Mouse (Mus musculus) kidney, embryonic 14.5 days (tissue): ENCODE measurements around the gene Olfr506. TPM values are rescaled to one million over a fixed set of nuclear protein-coding genes. Genes with fewer than 3 reads are reported as not detected.
"Not testable (repeated sequence)": the region's sequence is repeated elsewhere in the genome, so short reads cannot be mapped to it uniquely, and the experiment has no call there.

ENCODE experiments used
- ATAC-seq: fragments of 200-750 bp; cut with Nextera tagmentation; 2 replicates; pipeline ENCODE4 v1.8.0; 2017; ENCODE audit warnings: moderate number of reproducible peaks, mild to moderate bottlenecking, moderate TSS enrichment, moderate library complexity; ENCODE audit not compliant: low FRiP score, low TSS enrichment
- H3K27ac ChIP-seq: fragments of 300-500 bp; sonication (generic); 2 replicates; pipeline ENCODE4 v1.5.1; 2014; ENCODE audit warnings: low read depth, mild to moderate bottlenecking, low read length, moderate library complexity, mixed read lengths
- H3K27me3 ChIP-seq: fragments of 300-500 bp; sonication (generic); 2 replicates; pipeline ENCODE4 v1.6.1; 2014; ENCODE audit warnings: mild to moderate bottlenecking, low read length; ENCODE audit not compliant: control insufficient read depth, insufficient read depth
- H3K36me3 ChIP-seq: fragments of 300-500 bp; sonication (generic); 2 replicates; pipeline ENCODE4 v1.6.1; 2014; ENCODE audit warnings: low read length, mixed read lengths; ENCODE audit not compliant: control insufficient read depth, insufficient read depth
- H3K4me1 ChIP-seq: fragments of 300-500 bp; sonication (generic); 2 replicates; pipeline ENCODE4 v1.6.1; 2014; ENCODE audit warnings: low read length, mixed read lengths; ENCODE audit not compliant: control insufficient read depth, insufficient read depth
- H3K4me2 ChIP-seq: fragments of 300-500 bp; sonication (generic); replicated peaks from 2 replicates; pipeline ENCODE4 v1.6.1; 2014; ENCODE audit warnings: low read depth, mild to moderate bottlenecking, low read length
- H3K4me3 ChIP-seq: fragments of 300-500 bp; sonication (generic); 2 replicates; pipeline ENCODE4 v1.5.1; 2014; ENCODE audit warnings: mild to moderate bottlenecking, low read length
- H3K9ac ChIP-seq: fragments of 300-500 bp; sonication (generic); 2 replicates; pipeline ENCODE4 v1.6.1; 2014; ENCODE audit warnings: low read depth, mild to moderate bottlenecking, low read length, moderate library complexity
- H3K9me3 ChIP-seq: fragments of 300-500 bp; sonication (generic); 2 replicates; pipeline ENCODE4 v1.6.1; 2016; ENCODE audit warnings: low read length; ENCODE audit not compliant: control insufficient read depth
- WGBS: fragments of 180-500 bp; shearing (Covaris S2); extraction: QIAGEN DNeasy Blood & Tissue Kit; methylation state at CpG from one replicate; pipeline ENCODE4 v1.1.7; 2014; 5-methylcytosine and 5-hydroxymethylcytosine counted together
- polyA plus RNA-seq: library from polyadenylated mRNA; unstranded; fragments of >200 nt; fragmentation: Nextera tagmentation; extraction: Ambion mirVana; gene quantifications from 2 replicates; pipeline ENCODE4 v1.2.1, GENCODE M21; 2014

Olfr506 gene
- not detected in 2 replicates for polyA plus RNA-seq

- no peak within 1 kb of the TSS for H3K4me2 ChIP-seq
- ATAC-seq: no peak
- H3K9me3 ChIP-seq: no peaks in the 10 kb centered on the region
- no peaks in the 10 kb centered on the region for H3K27me3 ChIP-seq
- H3K4me3 ChIP-seq: no peak within 1 kb of the TSS
- no peaks in the 10 kb centered on the region for H3K4me1 ChIP-seq
- H3K36me3 ChIP-seq: no peaks in the 10 kb centered on the region
- no peak within 1 kb of the TSS for H3K27ac ChIP-seq
- H3K9ac ChIP-seq: no peak within 1 kb of the TSS
These were observed at the start of gene Olfr506 for GRCm38 (mm10) chr7:108610487-108610886. Gene Olfr506, plus strand, starts transcription at chr7:108610787.

- H3K4me1 ChIP-seq: no peaks in the 10 kb centered on the region
- no peak within 1 kb of the TSS for H3K4me3 ChIP-seq
- ATAC-seq: no peak
- 84% methylated on average over 1 of the region's 1 CpGs for WGBS
- no peak within 1 kb of the TSS for H3K4me2 ChIP-seq
- H3K36me3 ChIP-seq: no peaks in the 10 kb centered on the region
- H3K27ac ChIP-seq: no peak within 1 kb of the TSS
- H3K9ac ChIP-seq: no peak within 1 kb of the TSS
- 0 out of 2 replicates have a peak, but pooled peaks cover 3% of the 10 kb centered on the region for H3K9me3 ChIP-seq
- H3K27me3 ChIP-seq: no peaks in the 10 kb centered on the region
These were observed 44.9 kb upstream of the Olfr506 start, which contains the start of gene Olfr504 for GRCm38 (mm10) chr7:108565693-108566092. Gene Olfr504, minus strand, starts transcription at chr7:108565793.

GRCm38 (mm10) chr7:108589797-108590196 lies 20.8 kb upstream of the Olfr506 start:
- Histone ChIP-seq H3K9me3 (no peaks in the 10 kb centered on the region), H3K27ac (no peak overlapping the region), H3K4me3 (no peak overlapping the region), H3K27me3 (no peaks in the 10 kb centered on the region), H3K4me1 (no peaks in the 10 kb centered on the region), H3K4me2 (no peak overlapping the region), H3K36me3 (no peaks in the 10 kb centered on the region), H3K9ac (no peak overlapping the region)
- no peak for ATAC-seq
- 92% methylated on average over 1 of the region's 1 CpGs for WGBS

DNA sequence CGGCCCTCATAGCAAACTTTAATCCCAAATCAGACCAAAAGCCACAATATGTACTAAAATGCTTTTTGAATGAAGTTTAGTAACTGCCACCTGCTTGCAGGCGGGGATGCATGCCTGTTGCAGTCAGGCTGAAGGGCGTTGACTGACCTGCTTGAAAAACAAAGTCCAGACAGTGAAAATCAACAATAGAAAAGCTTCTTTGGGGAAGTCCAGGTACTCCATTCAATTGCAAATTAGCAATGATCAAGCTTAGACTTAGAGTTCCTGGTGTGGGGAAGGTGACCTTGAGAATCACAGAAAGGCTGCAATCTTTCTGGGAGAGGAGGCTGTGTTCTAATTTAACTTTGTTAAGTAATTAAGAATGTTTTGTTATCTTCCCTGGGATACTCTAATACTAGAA lies 8.7 kb upstream of the Olfr506 start:
- WGBS: 85% methylated on average over 3 of the region's 3 CpGs
- not testable (repeated sequence) for H3K9ac ChIP-seq, H3K27me3 ChIP-seq, ATAC-seq, H3K4me1 ChIP-seq, H3K4me2 ChIP-seq, H3K36me3 ChIP-seq, H3K9me3 ChIP-seq, H3K27ac ChIP-seq, H3K4me3 ChIP-seq

GRCm38 (mm10) chr7:108614110-108614509 lies 3.5 kb downstream of the Olfr506 start:
- Histone ChIP-seq H3K27ac (no peak overlapping the region), H3K4me1 (no peaks in the 10 kb centered on the region), H3K9me3 (no peaks in the 10 kb centered on the region), H3K36me3 (no peaks in the 10 kb centered on the region), H3K4me3 (no peak overlapping the region), H3K27me3 (no peaks in the 10 kb centered on the region), H3K9ac (no peak overlapping the region), H3K4me2 (no peak overlapping the region)
- ATAC-seq: no peak
- WGBS: 90% methylated on average over 2 of the region's 2 CpGs

DNA sequence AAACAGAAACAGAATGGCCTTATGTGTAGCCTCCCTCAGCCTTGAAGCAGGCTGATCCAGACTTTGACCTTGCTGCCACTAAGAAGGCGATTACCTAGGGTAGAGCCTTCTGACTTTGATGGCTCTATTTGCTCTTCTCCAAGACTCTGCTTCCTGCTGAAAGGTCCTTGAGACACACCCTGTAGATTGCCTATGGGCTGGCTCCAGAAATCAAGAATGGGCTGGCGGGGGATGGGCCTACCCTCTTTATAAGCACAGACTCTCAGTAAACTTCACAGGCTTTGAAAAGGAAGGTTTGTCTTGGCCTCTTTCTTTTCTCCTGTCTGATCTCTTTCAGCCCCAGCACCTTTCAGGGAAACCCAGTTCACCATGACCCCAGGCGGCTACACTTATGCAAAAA lies 6.2 kb downstream of the Olfr506 start:
- ATAC-seq, H3K9ac ChIP-seq, H3K9me3 ChIP-seq, H3K4me1 ChIP-seq, H3K36me3 ChIP-seq, H3K27me3 ChIP-seq, H3K4me3 ChIP-seq, H3K4me2 ChIP-seq, H3K27ac ChIP-seq: not testable (repeated sequence)
- 61% methylated on average over 3 of the region's 3 CpGs for WGBS

GRCm38 (mm10) chr7:108621514-108621913 lies 10.9 kb downstream of the Olfr506 start, which contains the start of gene Olfr507:
Gene Olfr507, plus strand, starts transcription at chr7:108621814.
- Histone ChIP-seq H3K9me3 (no peaks in the 10 kb centered on the region), H3K4me2 (no peak within 1 kb of the TSS), H3K9ac (no peak within 1 kb of the TSS), H3K36me3 (no peaks in the 10 kb centered on the region), H3K4me1 (no peaks in the 10 kb centered on the region), H3K27ac (no peak within 1 kb of the TSS), H3K4me3 (no peak within 1 kb of the TSS), H3K27me3 (no peaks in the 10 kb centered on the region)
- no peak for ATAC-seq
- 80% methylated on average over 2 of the region's 2 CpGs for WGBS

DNA sequence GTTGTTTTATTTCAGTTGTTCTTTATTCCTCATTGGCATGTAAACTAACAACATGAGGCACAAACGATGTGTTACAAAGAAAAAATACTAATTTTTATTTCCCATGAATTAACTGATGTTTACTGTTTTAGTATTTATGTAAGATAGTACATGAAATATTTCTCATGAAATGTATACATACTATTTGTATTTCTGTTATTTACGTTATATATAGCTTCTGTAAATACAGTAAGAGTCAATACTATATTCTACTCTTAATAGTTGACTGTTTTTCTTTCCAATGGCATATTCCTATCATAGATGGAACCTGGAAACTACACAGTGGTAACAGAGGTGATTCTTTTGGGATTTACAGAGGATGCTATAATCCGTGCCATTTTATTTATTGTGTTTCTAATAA lies 19.1 kb downstream of the Olfr506 start, which contains the start of gene Olfr508:
Olfr508 (plus strand) TSS at position 301 of the 400 bp plus-strand sequence.
- WGBS: 86% methylated on average over 3 of the region's 3 CpGs
- Histone ChIP-seq H3K4me3 (no peak within 1 kb of the TSS), H3K27ac (no peak within 1 kb of the TSS), H3K9ac (no peak within 1 kb of the TSS), H3K9me3 (no peaks in the 10 kb centered on the region), H3K27me3 (no peaks in the 10 kb centered on the region), H3K4me2 (no peak within 1 kb of the TSS), H3K4me1 (no peaks in the 10 kb centered on the region), H3K36me3 (no peaks in the 10 kb centered on the region)
- ATAC-seq: no peak

- Histone ChIP-seq H3K4me1 (no peaks in the 10 kb centered on the region), H3K4me2 (no peak within 1 kb of the TSS), H3K36me3 (no peaks in the 10 kb centered on the region), H3K4me3 (no peak within 1 kb of the TSS), H3K9me3 (no peaks in the 10 kb centered on the region), H3K9ac (no peak within 1 kb of the TSS), H3K27me3 (no peaks in the 10 kb centered on the region), H3K27ac (no peak within 1 kb of the TSS)
- ATAC-seq: no peak
These were observed 41.2 kb downstream of the Olfr506 start, which contains the start of gene Olfr509 for GRCm38 (mm10) chr7:108651806-108652205. Gene Olfr509, minus strand, starts transcription at chr7:108651906.
